Mouse (Mus musculus) heart, postnatal 0 days (tissue): Measurements from ENCODE around the gene Hmmr.

ENCODE experiments used
- CTCF ChIP-seq: IDR thresholded peaks from 2 replicates; pipeline ENCODE4 v1.5.1; 2016; ENCODE audit warnings: antibody characterized with exemption, control low read depth, low read depth
- EP300 ChIP-seq: IDR thresholded peaks from 2 replicates; pipeline ENCODE4 v1.6.1; 2016; ENCODE audit warnings: antibody characterized with exemption, low read depth

GRCm38 (mm10) chr11:40732997-40733338 lies 254 bp downstream of the Hmmr start:
- TF ChIP-seq CTCF (no peak), EP300 (no peak)
